Mouse (Mus musculus) limb, embryonic 10.5 days (tissue): ENCODE data around the gene C1qtnf4. TPM values are rescaled to one million over a fixed set of nuclear protein-coding genes. Genes with fewer than 3 reads are reported as not detected.

Experiments used
- DNase-seq: peaks from one replicate; pipeline ENCODE4 v3.0.0-alpha.2; 2017; ENCODE audit warnings: low spot score
- H3K27ac ChIP-seq: fragments of 300-500 bp; sonication (generic); 2 replicates; pipeline ENCODE4 v1.5.1; 2016; ENCODE audit warnings: mild to moderate bottlenecking
- H3K27me3 ChIP-seq: fragments of 300-500 bp; sonication (generic); 2 replicates; pipeline ENCODE4 v1.6.1; 2016; ENCODE audit warnings: low read depth, mild to moderate bottlenecking; ENCODE audit not compliant: poor library complexity, severe bottlenecking
- H3K36me3 ChIP-seq: fragments of 300-500 bp; sonication (generic); 2 replicates; pipeline ENCODE4 v1.6.1; 2016; ENCODE audit warnings: mild to moderate bottlenecking, moderate library complexity
- H3K4me1 ChIP-seq: fragments of 300-500 bp; sonication (generic); 2 replicates; pipeline ENCODE4 v1.6.1; 2016
- H3K4me3 ChIP-seq: fragments of 300-500 bp; sonication (generic); 2 replicates; pipeline ENCODE4 v1.5.1; 2016; ENCODE audit warnings: mild to moderate bottlenecking, moderate library complexity
- H3K9me3 ChIP-seq: fragments of 300-500 bp; sonication (generic); replicated peaks from 2 replicates; pipeline ENCODE4 v1.6.1; 2016; ENCODE audit warnings: mild to moderate bottlenecking
- WGBS: fragments of 180-500 bp; shearing (Covaris S2); methylation state at CpG from one replicate; pipeline ENCODE4 v1.1.7; 2016; 5-methylcytosine and 5-hydroxymethylcytosine counted together
- polyA plus RNA-seq: library from polyadenylated mRNA; unstranded; fragments of >200 nt; fragmentation: Nextera tagmentation; extraction: Ambion mirVana; gene quantifications from 2 replicates; pipeline ENCODE4 v1.2.1, GENCODE M21; 2016

The C1qtnf4 gene
- polyA plus RNA-seq, 1 experiment from 2014 or later = 5.5 TPM

DNA sequence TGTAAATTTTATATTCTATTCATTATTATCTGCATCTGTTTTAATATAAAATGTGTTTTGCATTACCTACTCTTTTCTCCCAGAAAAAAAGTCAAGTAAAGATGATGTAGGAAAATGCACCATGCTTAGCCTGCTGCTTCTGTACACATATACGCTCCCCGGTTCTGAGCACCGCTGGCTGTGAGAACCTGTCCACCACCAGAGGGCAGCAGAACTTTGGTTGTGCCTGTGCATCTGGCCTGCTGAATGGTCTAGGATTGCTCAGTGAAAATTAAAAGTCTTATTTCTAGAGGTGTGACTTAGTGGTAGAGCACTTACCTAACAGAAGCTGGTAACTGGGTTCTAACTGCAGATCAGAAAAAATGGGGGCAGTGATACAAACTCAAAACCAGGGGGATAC is 19.1 kb upstream of the C1qtnf4 start:
- H3K4me3 ChIP-seq = no peak overlapping the region
- H3K9me3 ChIP-seq = no peaks in the 10 kb centered on the region
- no peaks in the 10 kb centered on the region for H3K27me3 ChIP-seq
- H3K27ac ChIP-seq = no peak overlapping the region
- H3K4me1 ChIP-seq = no peaks in the 10 kb centered on the region
- peaks cover 68% of the 10 kb centered on the region for H3K36me3 ChIP-seq
- DNase-seq = peak; percentile 85
- 49% methylated on average over 3 of the region's 3 CpGs for WGBS

DNA sequence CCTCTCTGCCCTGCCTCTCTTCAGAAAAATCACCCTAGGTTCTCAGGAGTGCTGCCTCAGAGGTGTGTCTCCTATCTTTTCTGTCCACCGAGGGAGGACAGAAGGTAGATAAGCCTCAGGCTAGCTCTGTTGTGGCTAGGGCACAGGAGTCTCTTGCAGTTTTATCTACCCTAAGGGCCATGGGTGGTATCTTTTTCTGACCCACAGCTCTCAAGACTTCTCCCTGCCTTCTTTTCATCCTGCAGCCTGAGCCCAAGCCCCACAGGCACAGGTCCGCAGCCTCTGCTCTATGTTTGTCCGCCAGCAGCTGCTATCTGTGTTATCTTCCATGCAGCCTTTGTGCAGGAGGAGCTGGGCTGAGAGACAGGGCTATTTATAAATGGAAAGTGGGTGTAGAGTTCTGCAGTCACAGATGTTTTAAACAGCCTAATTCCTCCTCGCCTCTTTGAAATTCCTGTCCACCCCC is 15.5 kb upstream of the C1qtnf4 start:
- 55% methylated on average over 4 of the region's 4 CpGs for WGBS
- Histone ChIP-seq H3K36me3 (peaks cover 31% of the 10 kb centered on the region), H3K27ac (no peak overlapping the region; the same call in 1 of the 2 replicates), H3K9me3 (no peaks in the 10 kb centered on the region), H3K4me3 (no peak overlapping the region), H3K4me1 (no peaks in the 10 kb centered on the region), H3K27me3 (no peaks in the 10 kb centered on the region)
- no peak for DNase-seq

GRCm38 (mm10) chr2:90871180-90871961 is 14.3 kb upstream of the C1qtnf4 start:
- Histone ChIP-seq H3K36me3 (peaks cover 20% of the 10 kb centered on the region), H3K27me3 (no peaks in the 10 kb centered on the region), H3K9me3 (no peaks in the 10 kb centered on the region), H3K4me3 (no peak overlapping the region), H3K27ac (no peak overlapping the region), H3K4me1 (no peaks in the 10 kb centered on the region)
- 76% methylated on average over 8 of the region's 8 CpGs for WGBS
- DNase-seq = no peak

- no peak for DNase-seq
- Histone ChIP-seq H3K9me3 (no peaks in the 10 kb centered on the region), H3K27ac (no peak overlapping the region), H3K36me3 (no peaks in the 10 kb centered on the region), H3K4me1 (no peaks in the 10 kb centered on the region), H3K4me3 (no peak overlapping the region), H3K27me3 (peaks cover 10% of the 10 kb centered on the region; the same call in 1 of the 2 replicates)
- WGBS = 94% methylated on average over 1 of the region's 1 CpGs
Measured at GRCm38 (mm10) chr2:90874025-90874424, 11.6 kb upstream of the C1qtnf4 start.

DNA sequence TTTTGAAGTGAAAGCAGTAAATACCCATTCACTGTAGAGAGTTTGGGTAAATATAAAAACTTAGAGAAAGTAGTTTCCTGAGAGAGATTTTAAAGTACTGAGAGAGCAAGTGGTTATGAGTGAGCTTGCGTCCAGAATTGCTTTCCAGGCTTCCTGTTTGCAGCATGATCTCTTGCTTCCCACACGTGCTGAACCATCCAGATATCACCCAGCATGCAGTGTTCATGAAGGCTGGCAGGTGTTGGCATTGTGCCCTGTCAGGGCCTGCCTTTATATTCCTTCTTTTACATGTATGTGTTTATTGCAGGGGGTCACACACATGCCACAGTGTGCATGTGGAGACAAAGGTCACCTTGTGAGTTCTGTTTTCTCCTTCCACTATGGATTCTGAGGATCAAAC is 10.4 kb upstream of the C1qtnf4 start:
- no peak for DNase-seq
- H3K9me3 ChIP-seq = no peaks in the 10 kb centered on the region
- H3K27me3 ChIP-seq = peaks cover 22% of the 10 kb centered on the region; the same call in 1 of the 2 replicates
- H3K4me3 ChIP-seq = no peak overlapping the region
- H3K27ac ChIP-seq = no peak overlapping the region
- H3K4me1 ChIP-seq = no peaks in the 10 kb centered on the region
- WGBS = 77% methylated on average over 2 of the region's 2 CpGs
- no peaks in the 10 kb centered on the region for H3K36me3 ChIP-seq

DNA sequence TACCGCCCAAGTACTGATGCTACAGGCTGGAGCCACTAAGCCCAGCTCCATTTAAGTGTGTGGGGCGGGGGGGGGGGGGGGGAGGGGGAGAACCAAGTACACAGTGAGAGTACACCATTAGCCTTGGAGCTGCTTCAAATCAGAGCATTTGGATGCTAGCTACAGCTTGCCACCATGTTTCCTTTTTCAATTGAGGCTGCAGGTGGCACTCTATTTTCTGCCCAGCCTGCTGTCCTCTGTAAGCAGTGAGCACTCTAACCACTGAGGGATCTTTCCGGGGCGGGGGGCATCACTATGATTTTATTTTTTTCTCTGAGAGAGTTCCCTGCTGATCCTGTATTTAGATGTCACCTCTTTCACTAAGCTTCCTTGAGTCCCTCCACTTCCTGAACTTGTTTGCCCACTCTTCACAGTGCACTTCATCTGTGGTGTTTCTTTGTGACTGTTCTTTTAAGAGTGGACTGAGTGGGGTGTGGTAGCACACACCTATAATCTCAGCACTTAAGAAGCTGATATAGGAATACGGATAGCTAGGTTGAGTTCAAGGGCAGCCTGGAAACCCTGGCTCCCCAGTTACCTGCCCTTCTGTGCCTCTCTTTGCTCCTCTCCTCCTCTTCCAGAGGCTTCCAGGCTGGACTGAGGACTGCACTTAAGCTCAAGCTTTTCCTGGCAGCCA is 7.9 kb upstream of the C1qtnf4 start:
- H3K4me3 ChIP-seq = no peak overlapping the region
- peaks cover 35% of the 10 kb centered on the region for H3K27me3 ChIP-seq
- H3K27ac ChIP-seq = no peak overlapping the region
- WGBS = 65% methylated on average over 5 of the region's 5 CpGs
- no peaks in the 10 kb centered on the region for H3K4me1 ChIP-seq
- H3K9me3 ChIP-seq = no peaks in the 10 kb centered on the region
- H3K36me3 ChIP-seq = no peaks in the 10 kb centered on the region
- no peak for DNase-seq

DNA sequence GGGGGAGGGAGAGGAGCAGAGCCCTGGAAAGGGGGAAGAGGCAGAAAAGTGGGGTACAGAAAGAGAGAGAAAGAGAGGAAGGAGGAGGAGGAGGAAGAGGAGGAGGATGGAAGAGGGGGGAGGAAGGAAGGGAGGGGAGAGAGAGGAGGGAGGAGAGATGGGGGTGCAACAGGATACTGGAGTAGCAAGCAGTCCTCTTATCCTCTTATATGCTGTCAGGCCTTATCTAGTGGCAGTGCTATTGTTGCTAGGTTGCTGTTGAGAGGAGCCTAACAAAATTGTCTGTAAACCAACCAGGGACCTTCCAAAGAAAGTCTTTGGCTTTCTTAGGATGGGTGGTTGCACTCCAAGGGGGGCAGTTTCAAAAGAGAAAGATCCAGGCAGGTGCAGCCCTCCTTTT is 6.2 kb upstream of the C1qtnf4 start:
- H3K27me3 ChIP-seq = peaks cover 49% of the 10 kb centered on the region
- no peaks in the 10 kb centered on the region for H3K4me1 ChIP-seq
- H3K36me3 ChIP-seq = no peaks in the 10 kb centered on the region
- no peak overlapping the region for H3K27ac ChIP-seq
- no peaks in the 10 kb centered on the region for H3K9me3 ChIP-seq
- no peak for DNase-seq
- H3K4me3 ChIP-seq = no peak overlapping the region

DNA sequence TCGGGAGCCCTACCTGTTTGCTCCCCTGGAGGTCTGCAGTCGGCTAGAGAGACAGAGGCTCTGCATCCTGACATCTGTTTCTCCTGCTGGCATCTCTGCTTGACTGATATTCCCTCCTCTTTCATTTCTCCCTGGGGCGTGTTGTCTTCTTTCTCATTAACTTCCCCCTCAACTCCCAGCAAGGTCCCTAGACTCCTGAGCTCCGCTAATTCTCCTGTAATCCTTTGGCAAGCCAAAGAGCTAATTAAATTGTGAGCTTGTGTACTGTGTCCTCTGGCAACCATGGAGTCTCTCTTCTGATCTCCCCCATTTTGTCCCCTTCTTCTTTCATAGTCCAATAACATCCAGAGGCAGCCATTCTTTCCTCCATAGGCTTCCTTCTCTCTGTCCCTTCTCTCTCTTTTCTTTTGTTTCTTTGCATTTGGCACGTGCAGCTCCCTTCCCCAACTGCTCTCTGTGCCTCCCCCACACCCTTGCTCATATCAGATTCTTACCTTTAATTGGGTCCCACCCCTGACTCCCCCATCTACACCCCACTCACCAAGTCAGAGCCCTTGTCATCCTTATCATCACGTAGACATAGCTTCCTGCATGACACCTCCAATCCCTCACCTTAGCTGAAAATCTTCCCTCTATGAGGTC is 5.4 kb upstream of the C1qtnf4 start:
- Histone ChIP-seq H3K4me1 (peaks cover 8% of the 10 kb centered on the region), H3K36me3 (no peaks in the 10 kb centered on the region), H3K9me3 (no peaks in the 10 kb centered on the region), H3K4me3 (no peak overlapping the region), H3K27me3 (peaks cover 58% of the 10 kb centered on the region), H3K27ac (no peak overlapping the region)
- 36% methylated on average over 6 of the region's 6 CpGs for WGBS
- no peak for DNase-seq

- no peak overlapping the region for H3K4me3 ChIP-seq
- peaks cover 73% of the 10 kb centered on the region for H3K27me3 ChIP-seq
- H3K36me3 ChIP-seq = no peaks in the 10 kb centered on the region
- no peak for DNase-seq
- H3K27ac ChIP-seq = no peak overlapping the region
- WGBS = 75% methylated on average over 2 of the region's 2 CpGs
- peaks cover 17% of the 10 kb centered on the region for H3K4me1 ChIP-seq
- no peaks in the 10 kb centered on the region for H3K9me3 ChIP-seq
Measured at GRCm38 (mm10) chr2:90881824-90882223, 3.8 kb upstream of the C1qtnf4 start.

DNA sequence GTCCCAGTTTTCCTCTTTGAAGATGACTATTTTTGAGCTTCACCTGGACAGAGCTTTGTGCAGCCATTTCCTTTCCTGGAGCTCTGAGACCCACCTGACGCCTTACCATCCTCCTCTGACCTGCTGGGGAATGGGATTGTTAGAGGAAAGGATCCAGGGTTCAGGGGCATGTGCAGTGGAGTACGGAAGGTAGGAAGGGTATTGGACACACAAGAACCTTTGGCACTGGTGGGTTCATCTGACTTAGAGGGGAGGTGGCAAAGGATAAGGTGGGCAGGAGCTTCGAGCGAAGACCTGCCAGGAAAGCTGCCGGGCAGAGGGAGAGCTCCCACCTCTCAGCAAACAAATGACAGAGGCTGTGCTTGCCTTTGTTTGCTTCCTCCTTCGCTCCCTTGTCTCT is 776 bp downstream of the C1qtnf4 start:
- Histone ChIP-seq H3K9me3 (no peaks in the 10 kb centered on the region), H3K4me3 (peak overlapping the region; percentile 65; the same call in 1 of the 2 replicates), H3K27ac (no peak overlapping the region), H3K27me3 (peaks cover 87% of the 10 kb centered on the region), H3K36me3 (0 out of 2 replicates have a peak, but pooled peaks cover under 1% of the 10 kb centered on the region), H3K4me1 (peaks cover 32% of the 10 kb centered on the region)
- WGBS = 38% methylated on average over 6 of the region's 6 CpGs
- DNase-seq = no peak

- Histone ChIP-seq H3K36me3 (peaks cover 12% of the 10 kb centered on the region), H3K27me3 (peaks cover 89% of the 10 kb centered on the region), H3K4me1 (peaks cover 32% of the 10 kb centered on the region), H3K4me3 (no peak overlapping the region), H3K9me3 (no peaks in the 10 kb centered on the region), H3K27ac (no peak overlapping the region)
- 75% methylated on average over 5 of the region's 5 CpGs for WGBS
- no peak for DNase-seq
Measured at GRCm38 (mm10) chr2:90887627-90888026, 2.0 kb downstream of the C1qtnf4 start.

- peak overlapping the region; percentile 62 for H3K4me3 ChIP-seq
- H3K27me3 ChIP-seq = peaks cover 71% of the 10 kb centered on the region
- peaks cover 31% of the 10 kb centered on the region for H3K36me3 ChIP-seq
- no peaks in the 10 kb centered on the region for H3K9me3 ChIP-seq
- DNase-seq = peak; percentile 79
- WGBS = 4% methylated on average over 132 of the region's 133 CpGs
- H3K27ac ChIP-seq = peak overlapping the region; percentile 81
- H3K4me1 ChIP-seq = peaks cover 28% of the 10 kb centered on the region
Measured at GRCm38 (mm10) chr2:90889550-90890548, 4.2 kb downstream of the C1qtnf4 start.
